Mouse (Mus musculus) liver, postnatal 0 days (tissue): ENCODE results near the gene Spag16. TPM values are rescaled to one million over a fixed set of nuclear protein-coding genes. Genes with fewer than 3 reads are reported as not detected.
"Not testable (repeated sequence)": the region's sequence is repeated elsewhere in the genome, so short reads cannot be mapped to it uniquely, and the experiment has no call there.

Experiments used
- ATAC-seq: fragments of 200-750 bp; cut with Nextera tagmentation; 2 replicates; pipeline ENCODE4 v1.8.0; 2017; ENCODE audit warnings: mild to moderate bottlenecking, moderate library complexity
- DNase-seq: peaks from one replicate; pipeline ENCODE4 v3.0.0-alpha.2; 2016
- H3K27ac ChIP-seq: fragments of 300-500 bp; sonication (generic); 2 replicates; pipeline ENCODE4 v1.5.1; 2014; ENCODE audit warnings: antibody characterized with exemption, moderate library complexity, mild to moderate bottlenecking, low read depth
- H3K27me3 ChIP-seq: fragments of 300-500 bp; sonication (generic); 2 replicates; pipeline ENCODE4 v1.6.1; 2014; ENCODE audit warnings: low read length, control low read depth, mixed read lengths; ENCODE audit not compliant: insufficient read depth
- H3K36me3 ChIP-seq: fragments of 300-500 bp; sonication (generic); replicated peaks from 2 replicates; pipeline ENCODE4 v1.6.1; 2014; ENCODE audit warnings: mild to moderate bottlenecking, control low read depth, low read length, moderate library complexity, mixed read lengths; ENCODE audit not compliant: insufficient read depth
- H3K4me1 ChIP-seq: fragments of 300-500 bp; sonication (generic); 2 replicates; pipeline ENCODE4 v1.6.1; 2014; ENCODE audit warnings: antibody characterized with exemption, mild to moderate bottlenecking, control low read depth; ENCODE audit not compliant: insufficient read depth
- H3K4me2 ChIP-seq: fragments of 300-500 bp; sonication (generic); 2 replicates; pipeline ENCODE4 v1.6.1; 2014; ENCODE audit warnings: low read depth, mild to moderate bottlenecking, low read length, moderate library complexity, mixed read lengths
- H3K4me3 ChIP-seq: fragments of 300-500 bp; sonication (generic); 2 replicates; pipeline ENCODE4 v1.5.1; 2014; ENCODE audit warnings: low read depth, low read length
- H3K9ac ChIP-seq: fragments of 300-500 bp; sonication (generic); replicated peaks from 2 replicates; pipeline ENCODE4 v1.6.1; 2014; ENCODE audit warnings: mild to moderate bottlenecking, moderate library complexity
- H3K9me3 ChIP-seq: fragments of 300-500 bp; sonication (generic); 2 replicates; pipeline ENCODE4 v1.6.1; 2016; ENCODE audit warnings: mild to moderate bottlenecking, control low read depth, low read length, mixed read lengths
- CTCF ChIP-seq: sonication (generic); IDR thresholded peaks from 2 replicates; pipeline ENCODE4 v1.5.1; 2016; ENCODE audit warnings: antibody characterized with exemption, low read depth
- EP300 ChIP-seq: IDR thresholded peaks from 2 replicates; pipeline ENCODE4 v1.6.1; 2016; ENCODE audit warnings: antibody characterized with exemption, low read depth, mild to moderate bottlenecking
- WGBS: fragments of 180-500 bp; shearing (Covaris S2); extraction: QIAGEN DNeasy Blood & Tissue Kit; methylation state at CpG from one replicate; pipeline ENCODE4 v1.1.7; 2014; ENCODE audit not compliant: insufficient replicate concordance; 5-methylcytosine and 5-hydroxymethylcytosine counted together
- polyA plus RNA-seq: library from polyadenylated mRNA; unstranded; fragments of >200 nt; fragmentation: Nextera tagmentation; extraction: Ambion mirVana; gene quantifications from 2 replicates; pipeline ENCODE4 v1.2.1, GENCODE M21; 2015

Gene Spag16
- polyA plus RNA-seq, 1 experiment from 2014 or later, result not detected

- no peaks in the 10 kb centered on the region for H3K36me3 ChIP-seq
- DNase-seq (no peak), ATAC-seq (no peak)
- TF ChIP-seq CTCF (no peak), EP300 (no peak)
- H3K4me1 ChIP-seq, result no peaks in the 10 kb centered on the region
- no peak overlapping the region for H3K4me2 ChIP-seq
- no peak overlapping the region for H3K9ac ChIP-seq
- no peaks in the 10 kb centered on the region for H3K9me3 ChIP-seq
- H3K27me3 ChIP-seq, result no peaks in the 10 kb centered on the region
- no peak overlapping the region for H3K4me3 ChIP-seq
- H3K27ac ChIP-seq, result no peak overlapping the region
- 67% methylated on average over 2 of the region's 2 CpGs for WGBS
Measured at GRCm38 (mm10) chr1:69810161-69810560, 16.6 kb upstream of the Spag16 start.

DNA sequence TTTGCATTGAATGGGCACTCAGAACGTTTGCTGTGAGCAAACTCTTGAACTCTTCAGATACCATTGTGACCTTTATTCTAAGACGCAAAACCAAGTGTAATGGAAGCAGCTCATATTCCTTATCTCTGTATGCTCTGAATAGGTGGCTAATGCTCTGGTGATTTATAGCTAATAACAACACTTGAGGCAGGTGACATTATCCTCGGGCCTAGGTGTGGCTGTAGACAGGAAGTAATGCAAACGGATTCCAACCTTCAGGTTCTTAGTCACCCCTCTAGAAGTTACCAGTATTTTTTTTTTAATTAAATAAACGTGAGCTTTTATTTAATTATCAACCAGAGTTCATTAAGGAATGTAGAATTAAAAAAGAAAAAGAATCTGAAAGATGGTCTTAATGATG is 1.1 kb upstream of the Spag16 start:
- not testable (repeated sequence) for ATAC-seq, H3K27ac ChIP-seq, DNase-seq, H3K9me3 ChIP-seq, H3K4me2 ChIP-seq, H3K4me1 ChIP-seq, H3K27me3 ChIP-seq, H3K9ac ChIP-seq, H3K36me3 ChIP-seq, H3K4me3 ChIP-seq
- 57% methylated on average over 5 of the region's 5 CpGs for WGBS

GRCm38 (mm10) chr1:69828872-69829479 is 2.2 kb downstream of the Spag16 start:
- H3K27ac ChIP-seq, result no peak overlapping the region
- ATAC-seq (no peak), DNase-seq (no peak)
- no peaks in the 10 kb centered on the region for H3K9me3 ChIP-seq
- H3K27me3 ChIP-seq, result no peaks in the 10 kb centered on the region
- 0 out of 2 replicates have a peak, but pooled peaks cover 3% of the 10 kb centered on the region for H3K4me1 ChIP-seq
- 84% methylated on average over 7 of the region's 7 CpGs for WGBS
- no peak overlapping the region for H3K9ac ChIP-seq
- H3K36me3 ChIP-seq, result no peaks in the 10 kb centered on the region
- no peak for TF ChIP-seq EP300
- no peak for TF ChIP-seq CTCF
- H3K4me2 ChIP-seq, result no peak overlapping the region
- no peak overlapping the region for H3K4me3 ChIP-seq

DNA sequence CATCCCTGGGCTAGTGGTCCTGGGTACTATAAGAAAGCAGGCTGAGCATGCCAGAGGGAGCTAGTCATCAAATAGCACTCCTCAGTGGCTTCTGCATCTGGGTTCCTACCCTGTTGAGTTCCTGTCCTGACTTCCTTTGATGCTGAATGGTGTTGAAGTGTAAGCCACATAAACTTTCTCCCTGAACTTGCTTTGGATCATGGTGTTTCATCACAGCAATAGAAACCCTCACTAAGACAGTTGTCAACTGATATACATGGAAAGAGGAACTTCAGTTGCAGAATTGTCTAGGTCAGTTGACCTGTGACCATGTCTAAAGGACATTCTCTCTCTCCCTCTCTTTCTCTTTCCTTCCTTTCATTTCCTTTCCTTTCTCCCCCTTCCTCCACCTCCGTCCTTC is 3.8 kb downstream of the Spag16 start:
- no peak for ATAC-seq

GRCm38 (mm10) chr1:69831002-69831401 is 4.2 kb downstream of the Spag16 start:
- Histone ChIP-seq H3K27me3 (no peaks in the 10 kb centered on the region), H3K36me3 (no peaks in the 10 kb centered on the region), H3K27ac (no peak overlapping the region), H3K4me3 (no peak overlapping the region), H3K9ac (no peak overlapping the region), H3K9me3 (no peaks in the 10 kb centered on the region), H3K4me2 (no peak overlapping the region), H3K4me1 (0 out of 2 replicates have a peak, but pooled peaks cover 3% of the 10 kb centered on the region)
- DNase-seq, result no peak
- TF ChIP-seq EP300, result no peak
- no peak for TF ChIP-seq CTCF
- 69% methylated on average over 2 of the region's 2 CpGs for WGBS
- ATAC-seq, result no peak

More for the DNA sequence above, 3.8 kb downstream of the Spag16 start:
- DNase-seq, result no peak
- Histone ChIP-seq H3K4me1 (0 out of 2 replicates have a peak, but pooled peaks cover 3% of the 10 kb centered on the region), H3K4me2 (no peak overlapping the region), H3K4me3 (no peak overlapping the region), H3K27ac (no peak overlapping the region), H3K36me3 (no peaks in the 10 kb centered on the region), H3K27me3 (no peaks in the 10 kb centered on the region), H3K9ac (no peak overlapping the region), H3K9me3 (no peaks in the 10 kb centered on the region)
- 58% methylated on average over 1 of the region's 1 CpGs for WGBS
- TF ChIP-seq EP300 (no peak), CTCF (no peak)

GRCm38 (mm10) chr1:69833476-69833875 is 6.7 kb downstream of the Spag16 start:
- not testable (repeated sequence) for H3K4me1 ChIP-seq, H3K4me2 ChIP-seq, H3K27me3 ChIP-seq, H3K36me3 ChIP-seq, H3K9ac ChIP-seq, DNase-seq, ATAC-seq, H3K27ac ChIP-seq, H3K4me3 ChIP-seq, H3K9me3 ChIP-seq
- WGBS, result 77% methylated on average over 4 of the region's 4 CpGs

DNA sequence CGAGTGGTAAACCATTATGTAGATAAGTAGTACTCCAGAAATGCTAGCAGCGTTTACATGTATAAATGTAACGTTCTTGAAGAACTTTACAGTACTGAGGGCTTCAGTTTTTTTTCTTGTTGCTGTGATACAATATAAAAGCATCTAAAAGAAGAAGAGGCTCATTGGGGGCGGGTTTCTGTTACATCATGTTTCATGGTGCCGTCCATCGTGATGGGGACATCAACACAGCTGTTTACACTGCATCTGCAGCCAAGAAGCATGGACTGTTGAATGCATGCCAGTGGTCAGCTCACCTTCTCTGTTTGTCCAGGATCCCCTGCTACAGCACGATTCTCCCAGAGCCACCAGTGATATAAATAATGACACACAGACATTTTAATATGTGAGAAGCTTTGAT is 26.7 kb downstream of the Spag16 start:
- 71% methylated on average over 7 of the region's 7 CpGs for WGBS
- ATAC-seq (no peak), DNase-seq (no peak)
- Histone ChIP-seq H3K27me3 (no peaks in the 10 kb centered on the region), H3K36me3 (no peaks in the 10 kb centered on the region), H3K9ac (no peak overlapping the region), H3K9me3 (no peaks in the 10 kb centered on the region), H3K4me2 (no peak overlapping the region), H3K4me1 (no peaks in the 10 kb centered on the region), H3K27ac (no peak overlapping the region), H3K4me3 (no peak overlapping the region)
- TF ChIP-seq EP300, result no peak
- TF ChIP-seq CTCF, result no peak
